ENCODE assay signal across 9 mouse cellular contexts in the genomic region with DNA sequence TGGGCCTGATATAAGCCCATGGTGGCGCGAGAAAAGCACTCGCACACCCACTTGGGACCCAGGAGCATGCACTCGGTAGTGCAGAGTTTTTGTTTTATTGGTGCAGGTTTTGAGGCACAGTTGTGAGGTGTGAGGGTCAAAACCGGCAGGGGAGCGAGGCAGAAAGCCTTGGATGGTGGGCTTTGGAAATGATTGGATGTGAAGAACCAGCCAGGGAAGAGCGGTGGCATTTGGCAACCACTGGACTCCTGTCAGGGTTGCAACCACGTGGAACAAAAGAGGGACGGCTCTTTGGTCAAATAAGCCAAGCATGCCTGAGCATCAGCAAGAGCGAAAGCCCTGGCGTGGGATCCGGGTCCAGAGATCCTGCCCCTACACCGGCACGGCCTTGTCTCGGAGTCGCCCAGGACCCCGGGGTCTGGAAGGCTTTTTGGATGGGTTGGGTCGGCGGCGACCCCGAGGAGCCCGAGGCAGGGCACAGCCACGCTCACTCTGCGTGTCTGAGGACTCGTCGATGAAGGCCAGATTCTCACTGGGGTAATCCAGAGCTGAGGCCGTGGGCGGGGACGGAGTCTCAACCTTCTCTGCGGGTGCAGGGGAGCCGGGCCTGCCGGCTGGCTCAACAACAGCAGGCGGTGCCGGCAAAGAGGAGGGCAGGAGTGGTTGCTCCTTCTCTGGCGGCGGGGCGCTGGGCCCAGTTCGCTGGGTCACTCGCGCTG. TPM values are rescaled to one million over a fixed set of nuclear protein-coding genes. Genes with fewer than 3 reads are reported as not detected.
DNase-seq lines count a peak whose midpoint lies in the region; ATAC-seq lines count a peak whose summit lies in the region.
"Had no signal": no experiment of that assay in that cellular context is flagged by ENCODE, and none has a peak within 500 bp of the region (broad histone marks: within the 10 kb centered on the region; RNA-seq: fewer than 3 reads in every experiment).

No protein-coding gene starts in this region.

- peaks cover 80% of the 10 kb centered on the region for H3K27me3 ChIP-seq in lung, embryonic 15.5 days
- H3K27me3 ChIP-seq in intestine, embryonic 14.5 days (replicated peaks; ENCODE audit: control insufficient read depth, insufficient read depth, low read length), result peaks cover 70% of the 10 kb centered on the region
- peaks cover 57% of the 10 kb centered on the region for H3K27me3 ChIP-seq in neural tube, embryonic 14.5 days (ENCODE audit: control insufficient read depth, insufficient read depth, low read length)

- DNase-seq in cerebellum, adult 9-11 months, result peak; percentile 60
- no peak for DNase-seq in cerebellum, adult 11 months
- no peak for DNase-seq in lung, postnatal 10 days
- no peak for DNase-seq in intestine, embryonic 14.5 days (ENCODE audit: low spot score)
- no peak for DNase-seq in left cerebral cortex, adult 8-10 months (ENCODE audit: low spot score in 2 of 2)
- no peak for DNase-seq in urinary bladder, adult 18-20 months (ENCODE audit: low spot score in 2 of 2)
- DNase-seq: thymus, postnatal 25 days had no signal

- peak overlapping the region; percentile 22; the same call in 1 of the 2 replicates for H3K4me3 ChIP-seq in lung, embryonic 15.5 days
- peak overlapping the region; percentile 12 for H3K4me3 ChIP-seq in intestine, embryonic 14.5 days (ENCODE audit: low read depth, low read length)
- H3K4me3 ChIP-seq in neural tube, embryonic 14.5 days (ENCODE audit: low read depth, low read length), result peak overlapping the region; percentile 9; the same call in 1 of the 2 replicates

- no peak for ATAC-seq in lung, embryonic 15.5 days (ENCODE audit: borderline replicate concordance, extremely low read depth, low FRiP score, low TSS enrichment)
- ATAC-seq in intestine, embryonic 14.5 days (replicated peaks; ENCODE audit: low FRiP score, low TSS enrichment, low read depth), result no peak
- ATAC-seq in neural tube, embryonic 14.5 days (ENCODE audit: low read depth), result no peak

- H3K4me2 ChIP-seq in lung, embryonic 15.5 days, result peak overlapping the region; percentile 48
- peak overlapping the region; percentile 40 for H3K4me2 ChIP-seq in intestine, embryonic 14.5 days (ENCODE audit: low read length)
- no peak overlapping the region for H3K4me2 ChIP-seq in neural tube, embryonic 14.5 days (ENCODE audit: low read depth, low read length)

- H3K9ac ChIP-seq in lung, embryonic 15.5 days, result no peak overlapping the region
- no peak overlapping the region for H3K9ac ChIP-seq in intestine, embryonic 14.5 days (ENCODE audit: low read length)
- no peak overlapping the region for H3K9ac ChIP-seq in neural tube, embryonic 14.5 days (replicated peaks; ENCODE audit: low read depth, low read length)

- no peaks in the 10 kb centered on the region for H3K36me3 ChIP-seq in lung, embryonic 15.5 days
- H3K36me3 ChIP-seq in intestine, embryonic 14.5 days (ENCODE audit: control insufficient read depth, insufficient read depth, low read length), result no peaks in the 10 kb centered on the region
- no peaks in the 10 kb centered on the region for H3K36me3 ChIP-seq in neural tube, embryonic 14.5 days (ENCODE audit: control insufficient read depth, insufficient read depth, low read length)

- 12% methylated on average over 38 of the region's 40 CpGs for WGBS in lung, embryonic 15.5 days
- 9% methylated on average over 40 of the region's 40 CpGs for WGBS in intestine, embryonic 14.5 days
- WGBS in neural tube, embryonic 14.5 days, result 5% methylated on average over 40 of the region's 40 CpGs

- peaks cover 31% of the 10 kb centered on the region for H3K4me1 ChIP-seq in lung, embryonic 15.5 days
- H3K4me1 ChIP-seq in intestine, embryonic 14.5 days (replicated peaks; ENCODE audit: control insufficient read depth, insufficient read depth, low read length), result peaks cover 7% of the 10 kb centered on the region
- peaks cover 3% of the 10 kb centered on the region for H3K4me1 ChIP-seq in neural tube, embryonic 14.5 days (ENCODE audit: control insufficient read depth, insufficient read depth, low read length)

- H3K27ac ChIP-seq in lung, embryonic 15.5 days, result no peak overlapping the region
- H3K27ac ChIP-seq in intestine, embryonic 14.5 days (ENCODE audit: low read depth), result no peak overlapping the region
- H3K27ac ChIP-seq in neural tube, embryonic 14.5 days (ENCODE audit: low read depth, low read length), result no peak overlapping the region

- H3K9me3 ChIP-seq in lung, embryonic 15.5 days, result no peaks in the 10 kb centered on the region
- H3K9me3 ChIP-seq in intestine, embryonic 14.5 days (ENCODE audit: control insufficient read depth, low read length), result no peaks in the 10 kb centered on the region
- no peaks in the 10 kb centered on the region for H3K9me3 ChIP-seq in neural tube, embryonic 14.5 days (ENCODE audit: control insufficient read depth, low read length)

RNA-seq across cellular contexts. Expression of gene Catsperz, which starts 0.6 kb away (rescaled TPM):
- polyA plus RNA-seq in lung, embryonic 15.5 days (2015; fragmentation: Nextera tagmentation; extraction: Ambion mirVana), result 2.5 and 3.4 TPM in 2 replicates
- polyA plus RNA-seq in intestine, embryonic 14.5 days (2014; fragmentation: Nextera tagmentation; extraction: Ambion mirVana), result 0.70 and 1.4 TPM in 2 replicates
- polyA plus RNA-seq in neural tube, embryonic 14.5 days (2014; fragmentation: Nextera tagmentation; extraction: Ambion mirVana), result 0.94 and 5.6 TPM in 2 replicates
- 10 to 100 TPM; 15.5 to 18.5 (median 16.6) TPM for total RNA-seq in left cerebral cortex, adult 8-10 months (2022)

RNA-seq across cellular contexts. Expression of gene Esrra, which starts 4.2 kb away (rescaled TPM):
- polyA plus RNA-seq in lung, embryonic 15.5 days (2015; fragmentation: Nextera tagmentation; extraction: Ambion mirVana), result 9.3 and 9.5 TPM in 2 replicates
- polyA plus RNA-seq in intestine, embryonic 14.5 days (2014; fragmentation: Nextera tagmentation; extraction: Ambion mirVana), result 7.5 and 9.9 TPM in 2 replicates
- polyA plus RNA-seq in neural tube, embryonic 14.5 days (2014; fragmentation: Nextera tagmentation; extraction: Ambion mirVana), result 6.9 and 8.4 TPM in 2 replicates
- total RNA-seq in left cerebral cortex, adult 8-10 months (2022), result 10 to 100 TPM; 60.5 to 66.0 (median 63.4) TPM

RNA-seq across cellular contexts. Expression of gene Kcnk4, which starts 8.5 kb away (rescaled TPM):
- 0.13 and 0.22 TPM in 2 replicates for polyA plus RNA-seq in lung, embryonic 15.5 days (2015; fragmentation: Nextera tagmentation; extraction: Ambion mirVana)
- polyA plus RNA-seq in intestine, embryonic 14.5 days (2014; fragmentation: Nextera tagmentation; extraction: Ambion mirVana), result 0.22 TPM in 1 of 2 replicates, not detected in the other
- 9.4 and 9.9 TPM in 2 replicates for polyA plus RNA-seq in neural tube, embryonic 14.5 days (2014; fragmentation: Nextera tagmentation; extraction: Ambion mirVana)
- 10 to 100 TPM; 25.0 to 31.5 (median 25.7) TPM for total RNA-seq in left cerebral cortex, adult 8-10 months (2022)

RNA-seq across cellular contexts. Expression of gene Prdx5, which starts 15.9 kb away (rescaled TPM):
- 245 and 260 TPM in 2 replicates for polyA plus RNA-seq in lung, embryonic 15.5 days (2015; fragmentation: Nextera tagmentation; extraction: Ambion mirVana)
- 116 and 139 TPM in 2 replicates for polyA plus RNA-seq in intestine, embryonic 14.5 days (2014; fragmentation: Nextera tagmentation; extraction: Ambion mirVana)
- 240 and 272 TPM in 2 replicates for polyA plus RNA-seq in neural tube, embryonic 14.5 days (2014; fragmentation: Nextera tagmentation; extraction: Ambion mirVana)
- 100 to 1,000 TPM; 294 to 374 (median 338) TPM for total RNA-seq in left cerebral cortex, adult 8-10 months (2022)

RNA-seq across cellular contexts. Expression of gene Bad, which starts 15.9 kb away (rescaled TPM):
- polyA plus RNA-seq in lung, embryonic 15.5 days (2015; fragmentation: Nextera tagmentation; extraction: Ambion mirVana), result 74.4 and 80.0 TPM in 2 replicates
- polyA plus RNA-seq in intestine, embryonic 14.5 days (2014; fragmentation: Nextera tagmentation; extraction: Ambion mirVana), result 58.1 and 63.5 TPM in 2 replicates
- 87.4 and 87.8 TPM in 2 replicates for polyA plus RNA-seq in neural tube, embryonic 14.5 days (2014; fragmentation: Nextera tagmentation; extraction: Ambion mirVana)
- total RNA-seq in left cerebral cortex, adult 8-10 months (2022), result 10 to 100 TPM; 34.6 to 44.9 (median 37.6) TPM
